Mouse (Mus musculus) heart, embryonic 12.5 days (tissue): ENCODE results near the gene Gmfg. TPM values are rescaled to one million over a fixed set of nuclear protein-coding genes. Genes with fewer than 3 reads are reported as not detected.

ENCODE experiments used
- ATAC-seq: fragments of 200-750 bp; cut with Nextera tagmentation; 2 replicates; pipeline ENCODE4 v1.8.0; 2017; ENCODE audit warnings: moderate TSS enrichment, moderate library complexity; ENCODE audit not compliant: insufficient number of reproducible peaks, low FRiP score
- H3K27ac ChIP-seq: fragments of 300-500 bp; sonication (generic); 2 replicates; pipeline ENCODE4 v1.5.1; 2016; ENCODE audit warnings: mild to moderate bottlenecking, moderate library complexity; ENCODE audit not compliant: poor library complexity, severe bottlenecking
- H3K27me3 ChIP-seq: fragments of 300-500 bp; sonication (generic); replicated peaks from 2 replicates; pipeline ENCODE4 v1.6.1; 2016; ENCODE audit warnings: mild to moderate bottlenecking, moderate library complexity
- H3K36me3 ChIP-seq: fragments of 300-500 bp; sonication (generic); 2 replicates; pipeline ENCODE4 v1.6.1; 2016; ENCODE audit warnings: mild to moderate bottlenecking, moderate library complexity
- H3K4me1 ChIP-seq: fragments of 300-500 bp; sonication (generic); replicated peaks from 2 replicates; pipeline ENCODE4 v1.6.1; 2016; ENCODE audit warnings: mild to moderate bottlenecking
- H3K4me2 ChIP-seq: fragments of 300-500 bp; sonication (generic); 2 replicates; pipeline ENCODE4 v1.6.1; 2016; ENCODE audit warnings: mild to moderate bottlenecking, moderate library complexity
- H3K4me3 ChIP-seq: fragments of 300-500 bp; sonication (generic); 2 replicates; pipeline ENCODE4 v1.5.1; 2016; ENCODE audit warnings: mild to moderate bottlenecking
- H3K9ac ChIP-seq: fragments of 300-500 bp; sonication (generic); 2 replicates; pipeline ENCODE4 v1.6.1; 2016; ENCODE audit warnings: mild to moderate bottlenecking, moderate library complexity
- H3K9me3 ChIP-seq: fragments of 300-500 bp; sonication (generic); replicated peaks from 2 replicates; pipeline ENCODE4 v1.6.1; 2016; ENCODE audit warnings: mild to moderate bottlenecking, moderate library complexity
- WGBS: fragments of 180-500 bp; shearing (Covaris S2); methylation state at CpG from one replicate; pipeline ENCODE4 v1.1.7; 2016; 5-methylcytosine and 5-hydroxymethylcytosine counted together
- polyA plus RNA-seq: library from polyadenylated mRNA; unstranded; fragments of >200 nt; fragmentation: Nextera tagmentation; extraction: Ambion mirVana; gene quantifications from 2 replicates; pipeline ENCODE4 v1.2.1, GENCODE M21; 2016

The Gmfg gene
- polyA plus RNA-seq, 1 experiment from 2014 or later = 5.4 TPM

- no peak overlapping the region for H3K27ac ChIP-seq
- WGBS = 78% methylated on average over 2 of the region's 2 CpGs
- ATAC-seq = no peak
- no peaks in the 10 kb centered on the region for H3K9me3 ChIP-seq
- H3K36me3 ChIP-seq = no peaks in the 10 kb centered on the region
- no peak overlapping the region for H3K9ac ChIP-seq
- no peak overlapping the region for H3K4me3 ChIP-seq
- peaks cover 20% of the 10 kb centered on the region for H3K4me1 ChIP-seq
- no peaks in the 10 kb centered on the region for H3K27me3 ChIP-seq
- no peak overlapping the region for H3K4me2 ChIP-seq
These were observed 1.5 kb downstream of the Gmfg start for GRCm38 (mm10) chr7:28438771-28439170.

DNA sequence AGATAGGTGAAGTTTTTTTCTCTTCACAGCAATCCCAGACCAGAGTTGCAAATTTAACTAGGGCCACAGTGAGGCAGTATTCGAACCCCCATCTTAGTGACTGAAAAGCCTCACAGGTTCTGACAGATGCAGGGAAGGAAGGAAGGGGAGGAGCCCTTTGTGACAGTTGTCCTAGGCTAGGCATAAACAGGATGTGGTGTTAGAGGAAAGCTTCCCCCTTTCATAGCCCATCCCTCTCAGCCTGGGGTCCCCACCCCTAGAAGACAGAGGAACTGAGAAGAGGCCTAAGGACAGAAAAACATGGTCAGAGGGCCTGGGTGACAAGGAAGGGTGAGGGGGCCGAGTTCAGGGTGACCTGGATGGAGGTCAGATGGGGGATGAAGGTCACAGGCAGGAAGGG lies 3.5 kb downstream of the Gmfg start:
- no peak overlapping the region for H3K9ac ChIP-seq
- 38% methylated on average over 2 of the region's 2 CpGs for WGBS

DNA sequence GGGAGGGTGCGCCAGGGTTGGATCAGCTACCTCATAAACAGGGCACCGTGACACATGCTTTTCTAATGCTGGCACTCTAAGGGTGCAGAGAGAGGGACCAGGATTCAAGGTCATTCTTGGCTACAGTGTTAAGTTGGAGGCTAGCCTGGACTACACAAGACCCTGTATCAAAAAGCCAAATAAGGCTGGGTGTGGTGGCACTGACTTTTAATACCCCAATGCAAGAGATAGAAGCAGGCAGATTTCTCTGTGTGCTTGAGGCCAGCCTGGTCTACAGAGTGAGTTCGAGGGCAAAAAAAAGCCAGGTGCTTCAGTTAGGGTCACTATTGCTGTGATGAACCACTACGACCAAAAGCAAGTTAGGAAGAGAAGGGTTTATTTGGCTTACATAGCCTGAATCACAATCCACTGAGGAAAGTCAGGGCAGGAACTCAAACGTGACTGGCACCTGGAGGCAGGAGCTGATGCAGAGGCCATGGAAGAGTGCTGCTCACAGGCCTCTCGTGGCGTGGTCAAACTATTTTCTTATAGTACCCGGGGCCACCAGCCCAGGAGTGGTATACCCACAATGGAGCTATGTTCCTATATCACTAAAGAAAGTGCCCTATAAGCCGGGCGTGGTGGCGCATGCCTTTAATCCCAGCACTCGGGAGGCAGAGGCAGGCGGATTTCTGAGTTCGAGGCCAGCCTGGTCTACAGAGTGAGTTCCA lies 4.7 kb downstream of the Gmfg start:
- Histone ChIP-seq H3K4me1 (peaks cover 4% of the 10 kb centered on the region; the same call in 1 of the 2 replicates), H3K36me3 (no peaks in the 10 kb centered on the region), H3K9ac (no peak overlapping the region), H3K27me3 (peaks cover 5% of the 10 kb centered on the region; the same call in 1 of the 2 replicates), H3K27ac (no peak overlapping the region), H3K4me2 (no peak overlapping the region), H3K4me3 (no peak overlapping the region), H3K9me3 (no peaks in the 10 kb centered on the region)
- ATAC-seq = no peak
- 80% methylated on average over 13 of the region's 14 CpGs for WGBS

More for the DNA sequence above, 3.5 kb downstream of the Gmfg start:
- Histone ChIP-seq H3K36me3 (no peaks in the 10 kb centered on the region), H3K9me3 (no peaks in the 10 kb centered on the region), H3K4me2 (no peak overlapping the region), H3K4me1 (peaks cover 4% of the 10 kb centered on the region; the same call in 1 of the 2 replicates), H3K4me3 (no peak overlapping the region), H3K27ac (0 out of 2 replicates have a peak overlapping the region, but pooled peaks have one; percentile 18), H3K27me3 (peaks cover 2% of the 10 kb centered on the region; the same call in 1 of the 2 replicates)
- no peak for ATAC-seq

GRCm38 (mm10) chr7:28442688-28443087 lies 5.4 kb downstream of the Gmfg start:
- ATAC-seq = peak; percentile 44; the same call in 1 of the 2 replicates

GRCm38 (mm10) chr7:28444344-28444974 lies 7.2 kb downstream of the Gmfg start:
- peaks cover 5% of the 10 kb centered on the region for H3K4me1 ChIP-seq
- 81% methylated on average over 13 of the region's 13 CpGs for WGBS

More at GRCm38 (mm10) chr7:28442688-28443087, 5.4 kb downstream of the Gmfg start:
- H3K27me3 ChIP-seq = peaks cover 5% of the 10 kb centered on the region; the same call in 1 of the 2 replicates
- peaks cover 5% of the 10 kb centered on the region for H3K4me1 ChIP-seq
- H3K9me3 ChIP-seq = no peaks in the 10 kb centered on the region
- H3K4me3 ChIP-seq = no peak overlapping the region
- H3K36me3 ChIP-seq = no peaks in the 10 kb centered on the region
- no peak overlapping the region for H3K4me2 ChIP-seq
- H3K27ac ChIP-seq = no peak overlapping the region
- 32% methylated on average over 4 of the region's 4 CpGs for WGBS
- no peak overlapping the region for H3K9ac ChIP-seq

DNA sequence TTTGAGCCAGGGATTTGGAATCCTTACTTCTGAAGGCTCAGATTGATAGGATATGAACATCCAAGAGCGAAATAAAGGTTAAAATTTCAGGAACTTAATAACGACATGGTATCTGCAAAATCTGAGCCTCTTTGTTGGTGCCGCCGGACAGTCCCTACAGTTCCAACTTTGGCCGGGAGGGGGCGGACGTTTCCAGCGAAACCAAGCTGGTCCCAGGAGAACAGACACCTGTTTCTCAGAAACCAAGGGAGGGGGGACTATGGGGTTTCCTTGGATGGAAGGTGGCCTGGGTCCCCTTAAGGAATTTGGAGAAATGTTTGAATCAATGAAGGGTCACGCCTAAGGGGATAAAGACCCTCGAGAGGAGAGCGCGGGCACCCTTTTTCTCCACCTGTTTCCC lies 9.2 kb downstream of the Gmfg start:
- Histone ChIP-seq H3K27me3 (peaks cover 5% of the 10 kb centered on the region; the same call in 1 of the 2 replicates), H3K9ac (no peak overlapping the region), H3K4me2 (no peak overlapping the region), H3K27ac (no peak overlapping the region), H3K4me3 (no peak overlapping the region), H3K9me3 (no peaks in the 10 kb centered on the region), H3K36me3 (no peaks in the 10 kb centered on the region), H3K4me1 (peaks cover 5% of the 10 kb centered on the region)
- 10% methylated on average over 12 of the region's 12 CpGs for WGBS
- no peak for ATAC-seq

More at GRCm38 (mm10) chr7:28444344-28444974, 7.2 kb downstream of the Gmfg start:
- Histone ChIP-seq H3K9me3 (no peaks in the 10 kb centered on the region), H3K27ac (no peak overlapping the region), H3K9ac (no peak overlapping the region), H3K4me2 (no peak overlapping the region), H3K36me3 (no peaks in the 10 kb centered on the region), H3K4me3 (no peak overlapping the region), H3K27me3 (peaks cover 5% of the 10 kb centered on the region; the same call in 1 of the 2 replicates)
- ATAC-seq = no peak

DNA sequence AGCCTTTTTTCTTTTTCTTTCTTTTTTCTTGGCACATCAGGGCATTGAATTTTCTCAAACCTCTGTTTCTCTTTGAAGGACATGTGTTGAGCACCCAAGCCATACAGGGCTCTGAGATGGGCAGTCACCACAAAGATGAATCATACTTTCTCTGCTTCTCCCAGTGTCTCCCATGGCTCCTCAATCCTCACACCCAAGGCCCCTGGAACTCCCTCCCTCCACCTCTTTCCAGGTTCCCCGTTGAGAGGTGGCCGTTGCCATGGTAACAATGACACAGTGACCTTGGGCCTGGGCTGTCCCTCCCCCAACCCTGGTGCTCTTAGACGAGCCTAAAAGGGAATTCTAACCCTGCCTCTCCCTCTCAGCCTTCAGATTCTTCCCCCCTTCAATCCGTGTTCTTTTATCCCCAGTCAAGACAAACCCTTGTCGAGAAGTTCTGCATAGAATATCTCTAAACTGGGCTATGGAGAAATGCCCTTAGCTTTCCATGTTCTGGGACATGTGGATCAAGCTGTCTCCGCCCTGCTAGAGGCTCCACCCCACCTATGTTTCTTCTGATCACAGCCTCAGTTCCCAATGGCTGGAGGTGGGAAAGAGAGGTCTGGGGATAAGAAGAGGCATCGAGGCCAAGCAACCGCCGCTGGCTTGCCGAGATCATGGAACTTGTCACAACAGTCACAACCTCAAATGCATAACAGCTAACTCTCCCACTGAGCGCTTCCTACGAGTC lies 10.0 kb downstream of the Gmfg start:
- no peak overlapping the region for H3K27ac ChIP-seq
- H3K9me3 ChIP-seq = no peaks in the 10 kb centered on the region
- 15% methylated on average over 12 of the region's 12 CpGs for WGBS
- H3K4me2 ChIP-seq = no peak overlapping the region
- no peaks in the 10 kb centered on the region for H3K36me3 ChIP-seq
- no peak for ATAC-seq
- H3K27me3 ChIP-seq = peaks cover 5% of the 10 kb centered on the region; the same call in 1 of the 2 replicates
- no peak overlapping the region for H3K9ac ChIP-seq
- H3K4me1 ChIP-seq = peaks cover 5% of the 10 kb centered on the region
- H3K4me3 ChIP-seq = no peak overlapping the region

- Histone ChIP-seq H3K27me3 (peaks cover 5% of the 10 kb centered on the region; the same call in 1 of the 2 replicates), H3K4me3 (no peak overlapping the region), H3K4me1 (peaks cover 13% of the 10 kb centered on the region), H3K4me2 (no peak overlapping the region), H3K9me3 (no peaks in the 10 kb centered on the region), H3K36me3 (no peaks in the 10 kb centered on the region), H3K9ac (no peak overlapping the region), H3K27ac (no peak overlapping the region)
- WGBS = 65% methylated on average over 13 of the region's 13 CpGs
- no peak for ATAC-seq
These were observed 10.9 kb downstream of the Gmfg start for GRCm38 (mm10) chr7:28447865-28448820.

GRCm38 (mm10) chr7:28451531-28452360 lies 14.5 kb downstream of the Gmfg start, which contains the start of gene Lrfn1:
Lrfn1 (plus strand) TSS chr7:28451980.
- Histone ChIP-seq H3K9me3 (no peaks in the 10 kb centered on the region), H3K4me2 (peak within 1 kb of the TSS; percentile 91), H3K36me3 (no peaks in the 10 kb centered on the region; the same call in none of the 2 replicates), H3K4me1 (peaks cover 13% of the 10 kb centered on the region), H3K27me3 (no peaks in the 10 kb centered on the region), H3K9ac (peak within 1 kb of the TSS; percentile 94), H3K27ac (no peak within 1 kb of the TSS), H3K4me3 (peak within 1 kb of the TSS; percentile 79)
- under 1% methylated on average over 33 of the region's 97 CpGs for WGBS
- peak; percentile 66 for ATAC-seq
